Mouse (Mus musculus): ENCODE results near the gene Mgmt.

GRCm38 (mm10) chr7:137064255-137064654 is 169.8 kb downstream of the Mgmt start:
- TF ChIP-seq MEF2A (IDR thresholded peaks at IDR 0.05; ENCODE audit: borderline replicate concordance, low read depth, low read length) (no peak), CTCF (conservative IDR thresholded peaks at IDR 0.05 in 1 of 2, IDR thresholded peaks at IDR 0.05 in 1 of 2; ENCODE audit: low read depth in 2 of 2, low read length in 2 of 2) (no peak), POLR2A (IDR thresholded peaks at IDR 0.05; ENCODE audit: low read depth, low read length) (no peak), GABPA (IDR thresholded peaks at IDR 0.05; ENCODE audit: insufficient replicate concordance, low read depth, low read length) (no peak), PAX5 (IDR thresholded peaks at IDR 0.05; ENCODE audit: low read length) (no peak), USF1 (IDR thresholded peaks at IDR 0.05; ENCODE audit: low read depth, low read length) (no peak), RAD21 (IDR thresholded peaks at IDR 0.05; ENCODE audit: low read depth, low read length) (no peak), MXI1 (IDR thresholded peaks at IDR 0.05; ENCODE audit: low read depth, low read length) (no peak), EP300 (IDR thresholded peaks at IDR 0.05; ENCODE audit: low read length) (no peak), KAT2A (IDR thresholded peaks at IDR 0.05; ENCODE audit: insufficient replicate concordance, low read length) (no peak), ELF1 (IDR thresholded peaks at IDR 0.05; ENCODE audit: low read depth, low read length) (no peak)

Measured in CH12.LX (cell line).